Mouse (Mus musculus): Measurements from ENCODE around the gene Naip6. TPM values are rescaled to one million over a fixed set of nuclear protein-coding genes. Genes with fewer than 3 reads are reported as not detected.

Gene Naip6
- 0.32 TPM for polyA plus RNA-seq (2014; fragmentation: Illumina TruSeq; extraction: RNeasy Lipid Tissue Mini Kit (QIAGEN cat#74804); ENCODE audit: low read depth, low replicate concordance)

DNA sequence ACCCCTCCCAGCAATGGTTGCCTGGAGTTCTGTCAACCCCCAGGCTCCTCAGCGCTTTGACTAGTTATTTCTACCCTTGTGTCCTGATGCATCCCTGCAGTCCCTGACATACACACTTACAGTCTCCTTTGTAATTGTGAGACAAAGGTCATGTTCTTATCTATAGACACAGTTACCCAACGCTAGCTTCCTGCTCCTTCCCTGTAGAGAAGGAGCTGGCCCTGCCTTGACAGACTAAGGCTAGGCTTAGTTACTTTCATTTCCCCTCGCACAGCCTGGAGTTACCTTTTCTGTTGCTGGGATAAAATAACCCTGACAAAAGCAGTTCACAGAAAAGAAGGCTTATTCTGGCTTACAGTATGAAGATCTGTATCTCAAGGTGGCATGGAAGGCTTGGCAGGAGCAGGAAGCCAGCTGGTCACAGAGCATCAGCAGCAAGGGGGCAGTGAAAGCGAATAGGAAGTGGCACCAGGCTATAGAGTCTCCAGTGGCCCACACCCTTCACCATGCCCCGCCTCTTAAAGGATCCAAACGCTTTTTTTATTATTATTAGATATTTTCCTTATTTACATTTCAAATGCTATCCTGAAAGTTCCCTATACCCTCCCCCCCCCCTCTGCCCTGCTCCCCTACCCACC lies at the start of gene Naip6:
TSS of gene Naip6 (minus strand) at position 419 of the 638 bp plus-strand sequence.

DNA sequence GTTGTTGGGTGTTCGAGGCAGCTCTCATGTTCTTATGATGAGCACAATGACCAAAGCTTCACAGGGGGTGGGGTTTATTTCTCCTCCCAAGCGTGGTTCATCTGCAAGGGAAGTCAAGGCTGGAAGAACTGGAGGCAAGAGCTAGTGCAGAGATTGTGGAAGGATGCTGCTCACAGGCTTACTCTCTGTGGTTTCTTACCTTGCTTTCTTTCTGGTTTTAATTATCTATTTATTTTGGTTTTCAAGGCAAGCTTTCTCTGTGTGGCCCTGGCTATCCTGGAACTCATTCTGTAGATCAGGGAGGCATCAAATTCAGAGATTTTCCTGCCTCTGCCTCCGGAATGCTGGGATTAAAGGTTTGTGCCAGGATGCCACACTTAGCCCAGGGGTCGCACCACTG lies 71.3 kb downstream of the Naip6 start, which contains the start of gene Naip5:
TSS of gene Naip5 (minus strand) at position 101 of the 400 bp plus-strand sequence.

Other genes starting within 250 kb of the Naip6 start
- gene Bdp1, start 213.6 kb downstream of the Naip6 start, polyA plus RNA-seq (2014; fragmentation: Illumina TruSeq; extraction: RNeasy Lipid Tissue Mini Kit (QIAGEN cat#74804); ENCODE audit: low read depth, low replicate concordance): 32.2 TPM
- 96.8 TPM for gene Serf1, start 209.7 kb downstream of the Naip6 start, polyA plus RNA-seq (2014; fragmentation: Illumina TruSeq; extraction: RNeasy Lipid Tissue Mini Kit (QIAGEN cat#74804); ENCODE audit: low read depth, low replicate concordance)
- gene Smn1, start 192.8 kb downstream of the Naip6 start, polyA plus RNA-seq (2014; fragmentation: Illumina TruSeq; extraction: RNeasy Lipid Tissue Mini Kit (QIAGEN cat#74804); ENCODE audit: low read depth, low replicate concordance): 37.3 TPM
- gene Naip2, start 115.6 kb downstream of the Naip6 start, polyA plus RNA-seq (2014; fragmentation: Illumina TruSeq; extraction: RNeasy Lipid Tissue Mini Kit (QIAGEN cat#74804); ENCODE audit: low read depth, low replicate concordance): 2.1 TPM
- gene Naip5, start 71.4 kb downstream of the Naip6 start, polyA plus RNA-seq (2014; fragmentation: Illumina TruSeq; extraction: RNeasy Lipid Tissue Mini Kit (QIAGEN cat#74804); ENCODE audit: low read depth, low replicate concordance): 0.77 TPM
- gene Naip1, start 135.2 kb upstream of the Naip6 start, polyA plus RNA-seq (2014; fragmentation: Illumina TruSeq; extraction: RNeasy Lipid Tissue Mini Kit (QIAGEN cat#74804); ENCODE audit: low read depth, low replicate concordance): 0.24 TPM
- gene Gtf2h2, start 174.9 kb upstream of the Naip6 start, polyA plus RNA-seq (2014; fragmentation: Illumina TruSeq; extraction: RNeasy Lipid Tissue Mini Kit (QIAGEN cat#74804); ENCODE audit: low read depth, low replicate concordance): 102 TPM
- gene Ocln, start 235.0 kb upstream of the Naip6 start, polyA plus RNA-seq (2014; fragmentation: Illumina TruSeq; extraction: RNeasy Lipid Tissue Mini Kit (QIAGEN cat#74804); ENCODE audit: low read depth, low replicate concordance): 46.3 TPM